Mouse (Mus musculus): ENCODE results near the gene Pde6h. TPM values are rescaled to one million over a fixed set of nuclear protein-coding genes. Genes with fewer than 3 reads are reported as not detected.

Pde6h gene
- total and polyA plus RNA-seq, 3 experiments, result 0.08 TPM; not detected in 2

DNA sequence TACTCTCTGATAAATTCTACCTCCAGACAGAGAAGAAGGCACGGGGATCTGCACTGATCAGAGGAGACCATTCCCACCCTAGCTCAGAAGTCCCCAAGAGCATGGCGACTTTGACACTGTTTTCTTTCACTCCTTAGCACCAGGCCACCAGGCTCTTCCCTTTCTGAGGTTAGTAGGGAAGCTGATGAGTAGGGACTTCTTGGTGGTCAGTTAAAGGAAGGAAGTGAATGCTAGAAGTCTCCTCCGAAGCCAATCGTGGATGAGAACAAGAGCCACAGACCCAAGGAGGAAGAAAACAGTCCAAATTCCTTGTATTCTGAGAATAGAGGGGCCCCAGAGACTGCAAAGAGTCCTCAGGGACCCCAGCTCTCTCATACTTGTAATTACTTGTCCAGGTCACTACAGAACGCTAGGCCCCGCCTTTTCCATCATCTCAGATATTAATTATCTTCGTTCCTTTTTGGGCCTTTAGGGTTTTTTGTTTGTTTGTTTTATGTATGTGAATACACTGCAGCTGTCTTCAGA lies 65.0 kb downstream of the Pde6h start:
- Histone ChIP-seq H3K36me3 (ENCODE audit: control insufficient read depth in 1 of 2, insufficient read depth in 2 of 2, low read length in 2 of 2) (no peaks in the 10 kb centered on the region; a peak in 1 of 4 replicates), H3K9ac (ENCODE audit: control insufficient read depth, low read depth, low read length, poor library complexity, severe bottlenecking) (no peak overlapping the region), H3K27me3 (ENCODE audit: control insufficient read depth in 1 of 2, insufficient read depth in 2 of 2, low read length in 2 of 2) (no peaks in the 10 kb centered on the region; a peak in 1 of 4 replicates), H3K4me3 (ENCODE audit: control insufficient read depth in 1 of 2, insufficient read depth in 1 of 2, low read depth in 2 of 2, low read length in 2 of 2) (no peak overlapping the region), H3K27ac (ENCODE audit: control insufficient read depth, low read depth, low read length) (no peak overlapping the region), H3K79me2 (ENCODE audit: control insufficient read depth, insufficient read depth, low read length, poor library complexity) (no peaks in the 10 kb centered on the region), H3K4me1 (ENCODE audit: control insufficient read depth in 1 of 2, insufficient read depth in 2 of 2, low read length in 2 of 2) (no peaks in the 10 kb centered on the region), H3K9me3 (replicated peaks; ENCODE audit: insufficient read depth, low read length) (no peaks in the 10 kb centered on the region)
- no peak for TF ChIP-seq RAD21 (IDR thresholded peaks at IDR 0.05; ENCODE audit: low read depth, low read length)
- TF ChIP-seq ZNF384 (IDR thresholded peaks at IDR 0.05; ENCODE audit: low read depth, low read length), result no peak
- TF ChIP-seq HCFC1 (IDR thresholded peaks at IDR 0.05; ENCODE audit: low read depth, low read length), result no peak
- no peak for TF ChIP-seq TAL1 (IDR thresholded peaks at IDR 0.05; ENCODE audit: low read length)
- DNase-seq (ENCODE audit: low read depth, low spot score), result no peak

DNA sequence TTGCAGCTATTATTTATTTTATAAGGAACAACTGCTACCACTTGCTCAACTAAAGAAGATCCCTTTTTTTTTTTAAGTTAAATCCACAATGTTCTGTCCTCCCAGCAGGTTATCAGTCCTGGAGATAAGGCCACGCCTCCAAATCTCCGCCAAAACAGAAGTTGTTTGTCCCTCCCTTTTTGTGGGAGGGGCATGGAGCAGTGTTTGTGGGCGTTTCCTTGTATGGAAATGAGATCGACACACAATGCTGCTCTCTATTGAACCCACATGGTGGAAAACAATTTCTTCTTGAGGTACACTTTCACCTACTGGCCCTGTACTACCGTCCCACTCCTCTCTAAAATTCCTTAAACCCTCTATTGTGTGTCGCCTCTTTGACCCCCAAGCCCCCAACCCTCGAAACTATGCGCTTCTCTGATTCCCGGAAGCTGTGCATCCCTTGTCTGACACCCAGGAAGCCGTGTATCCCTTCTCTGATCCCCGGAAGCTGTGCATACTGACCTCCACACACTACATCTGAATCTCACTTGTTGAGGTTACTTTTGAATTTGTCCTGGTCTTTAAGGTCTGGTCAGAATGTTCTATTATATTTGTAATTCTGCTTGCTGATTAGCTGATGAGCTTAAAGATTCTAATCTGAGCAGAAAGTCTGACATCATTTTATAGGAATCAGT lies 66.3 kb downstream of the Pde6h start:
- no peak overlapping the region for H3K4me3 ChIP-seq (ENCODE audit: control insufficient read depth in 1 of 2, insufficient read depth in 1 of 2, low read depth in 2 of 2, low read length in 2 of 2)
- no peaks in the 10 kb centered on the region; a peak in 1 of 4 replicates for H3K36me3 ChIP-seq (ENCODE audit: control insufficient read depth in 1 of 2, insufficient read depth in 2 of 2, low read length in 2 of 2)
- H3K9me3 ChIP-seq (replicated peaks; ENCODE audit: insufficient read depth, low read length), result no peaks in the 10 kb centered on the region
- H3K9ac ChIP-seq (ENCODE audit: control insufficient read depth, low read depth, low read length, poor library complexity, severe bottlenecking), result no peak overlapping the region
- no peak overlapping the region for H3K27ac ChIP-seq (ENCODE audit: control insufficient read depth, low read depth, low read length)
- no peaks in the 10 kb centered on the region; a peak in 1 of 4 replicates for H3K27me3 ChIP-seq (ENCODE audit: control insufficient read depth in 1 of 2, insufficient read depth in 2 of 2, low read length in 2 of 2)
- H3K79me2 ChIP-seq (ENCODE audit: control insufficient read depth, insufficient read depth, low read length, poor library complexity), result no peaks in the 10 kb centered on the region
- peak; percentile 83 for DNase-seq (ENCODE audit: low read depth, low spot score)
- H3K4me1 ChIP-seq (ENCODE audit: control insufficient read depth in 1 of 2, insufficient read depth in 2 of 2, low read length in 2 of 2), result no peaks in the 10 kb centered on the region
- TF ChIP-seq SMC3 (IDR thresholded peaks at IDR 0.05; ENCODE audit: low read depth, low read length) (no peak), TAL1 (IDR thresholded peaks at IDR 0.05; ENCODE audit: low read length) (no peak), GATA1 (IDR thresholded peaks at IDR 0.05; ENCODE audit: low read depth, low read length) (peak; percentile 71), ZKSCAN1 (IDR thresholded peaks at IDR 0.05; ENCODE audit: low read depth, low read length) (no peak), POLR2A (IDR thresholded peaks at IDR 0.05; ENCODE audit: control insufficient read depth in 1 of 2, insufficient read depth in 1 of 2, low read depth in 1 of 2, low read length in 2 of 2, poor library complexity in 1 of 2) (no peak), RCOR1 (IDR thresholded peaks at IDR 0.05; ENCODE audit: low read depth, low read length) (peak; percentile 57; the same call in 1 of the 2 replicates), ZNF384 (IDR thresholded peaks at IDR 0.05; ENCODE audit: low read depth, low read length) (peak; percentile 53; the same call in 1 of the 2 replicates), SIN3A (IDR thresholded peaks at IDR 0.05; ENCODE audit: low read length) (no peak), ZMIZ1 (IDR thresholded peaks at IDR 0.05; ENCODE audit: low read depth, low read length) (no peak), ZC3H11A (IDR thresholded peaks at IDR 0.05; ENCODE audit: low read depth, low read length) (no peak), POLR2AphosphoS5 (IDR thresholded peaks at IDR 0.05; ENCODE audit: borderline replicate concordance, low read depth, low read length) (no peak), HCFC1 (IDR thresholded peaks at IDR 0.05; ENCODE audit: low read depth, low read length) (no peak), EP300 (IDR thresholded peaks at IDR 0.05; ENCODE audit: low read depth in 1 of 2, low read length in 2 of 2) (no peak; a peak in 1 of 4 replicates), UBTF (IDR thresholded peaks at IDR 0.05; ENCODE audit: borderline replicate concordance, insufficient read depth, low read depth, low read length) (no peak), NRF1 (IDR thresholded peaks at IDR 0.05; ENCODE audit: insufficient read depth, low read depth, low read length, poor library complexity, severe bottlenecking) (no peak), ELF1 (IDR thresholded peaks at IDR 0.05; ENCODE audit: low read depth, low read length) (0 out of 2 replicates have a peak, but pooled peaks have one; percentile 32)

Measured in MEL (cell line).